Mouse (Mus musculus) spleen, postnatal 36 days (tissue): ENCODE measurements around the gene Enox1.

ENCODE experiments used
- DNase-seq, 2 experiments: peaks; one replicate each; pipeline ENCODE4 v3.0.0; 2022; ENCODE audit warnings: low spot score in 2 of 2, mixed read lengths in 1 of 2

Gene Enox1

DNA sequence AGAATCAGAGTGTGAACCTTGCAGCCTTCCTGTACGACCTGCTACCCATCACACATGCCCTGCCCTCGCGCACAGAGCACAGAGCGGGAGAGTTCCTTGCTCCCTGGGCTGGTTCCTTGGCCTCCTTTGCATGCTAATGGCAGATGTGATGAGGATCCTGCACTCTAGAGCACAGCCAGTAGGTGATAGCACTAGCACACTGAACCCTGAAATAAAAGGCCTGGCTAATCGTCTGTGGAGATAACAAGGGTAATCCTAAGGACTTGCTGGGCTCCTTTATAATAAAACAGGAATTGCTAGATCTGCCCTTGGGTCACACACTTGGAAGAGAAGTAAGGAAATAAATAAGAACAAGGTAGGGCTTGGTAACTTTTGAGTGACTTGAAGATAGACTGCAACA lies 215.4 kb downstream of the Enox1 start:
- DNase-seq, result no peak

DNA sequence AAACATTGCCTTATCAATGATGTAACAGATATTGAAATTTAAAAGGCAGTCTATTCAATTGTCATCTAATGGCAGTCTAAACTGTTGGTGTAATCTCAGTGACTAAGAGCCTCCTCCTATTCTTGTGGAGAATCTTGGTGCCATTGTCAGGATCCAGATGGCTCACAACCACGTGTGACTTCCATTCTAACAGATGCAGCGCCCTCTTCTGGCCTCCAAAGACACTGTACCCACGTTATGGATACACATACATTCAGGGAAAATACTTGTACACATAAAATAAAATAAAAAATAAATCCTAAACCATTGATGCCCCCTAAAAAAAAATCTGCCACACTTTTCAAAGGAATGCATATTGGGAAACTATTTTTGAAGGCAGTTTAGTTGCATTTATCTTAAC lies 216.6 kb downstream of the Enox1 start:
- no peak for DNase-seq

DNA sequence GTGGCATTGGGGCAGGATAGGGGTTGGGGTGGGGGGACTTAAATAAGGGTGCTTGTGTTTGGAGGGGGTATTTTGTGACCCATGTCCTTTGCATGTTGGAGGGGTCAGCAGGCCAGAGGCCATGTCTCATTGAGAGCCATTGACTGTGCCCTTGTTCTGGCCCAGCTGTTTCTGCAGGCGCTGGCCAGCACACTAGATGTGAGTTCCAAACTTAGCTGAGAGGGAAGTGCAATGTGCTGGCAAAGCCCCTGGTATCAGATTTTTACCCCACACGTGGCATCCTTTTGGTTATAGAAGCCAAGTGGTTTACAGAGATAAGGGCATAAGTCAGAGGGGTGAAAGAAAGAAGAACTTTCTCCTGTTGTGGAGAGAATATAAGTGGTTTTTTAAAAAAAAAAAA lies 218.5 kb downstream of the Enox1 start:
- no peak for DNase-seq

DNA sequence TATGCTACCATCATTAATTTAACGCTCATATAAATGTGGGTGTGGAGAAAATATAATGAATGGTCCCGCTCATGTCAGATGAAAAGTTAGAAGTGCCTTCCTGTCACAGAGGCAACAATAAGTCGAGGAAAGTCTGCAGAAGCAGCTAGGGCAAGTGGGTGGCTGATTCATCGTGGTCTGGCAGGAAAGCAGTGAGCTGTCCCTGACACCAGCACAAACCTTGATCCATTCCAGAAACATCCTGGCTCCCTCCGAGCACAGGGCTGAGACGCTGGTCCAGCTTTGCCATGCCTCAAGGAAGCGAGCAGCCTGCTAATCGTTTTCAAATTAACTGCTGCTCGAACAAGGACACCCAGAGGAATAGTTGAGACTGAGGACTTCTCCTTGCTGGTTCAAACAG lies 219.1 kb downstream of the Enox1 start:
- DNase-seq, result no peak

DNA sequence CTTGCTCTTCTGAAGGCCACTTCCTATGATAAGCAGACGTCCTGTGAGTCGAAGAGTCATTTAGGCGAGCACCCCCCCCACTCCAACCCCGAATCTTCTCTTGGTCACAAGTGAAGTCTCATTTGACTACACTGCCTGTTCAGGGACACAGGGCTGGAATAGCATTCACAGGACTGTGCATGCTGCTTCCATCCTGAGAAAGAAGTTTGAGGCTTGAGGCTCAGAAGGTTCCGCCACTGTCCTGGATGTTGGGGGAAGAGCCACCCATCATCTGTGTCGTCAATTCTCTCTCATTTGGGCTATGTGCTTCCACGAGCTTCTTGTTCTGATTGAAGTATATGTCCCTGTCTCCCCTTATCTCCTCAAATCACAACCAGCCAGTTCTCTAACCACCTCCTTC lies 220.2 kb downstream of the Enox1 start:
- DNase-seq, result no peak

DNA sequence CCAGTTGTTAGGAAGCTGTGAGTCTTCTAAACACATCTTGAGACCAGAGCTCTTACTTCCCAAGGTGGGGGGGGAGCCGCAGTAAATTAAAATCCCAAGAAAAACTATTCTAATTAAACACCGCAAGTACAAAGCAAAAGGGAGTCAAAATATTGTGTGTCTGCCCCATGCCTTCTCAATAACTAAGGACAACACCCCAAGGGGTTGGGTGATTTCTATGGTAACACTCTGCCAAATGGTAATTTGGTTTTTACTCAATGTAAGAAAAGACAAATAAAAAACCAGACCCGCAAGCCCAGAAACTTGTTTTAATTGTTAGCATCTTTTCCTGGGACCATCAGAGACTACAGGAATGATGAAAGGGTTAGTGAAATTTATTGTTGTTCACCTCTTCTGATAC lies 220.9 kb downstream of the Enox1 start:
- DNase-seq, result no peak

DNA sequence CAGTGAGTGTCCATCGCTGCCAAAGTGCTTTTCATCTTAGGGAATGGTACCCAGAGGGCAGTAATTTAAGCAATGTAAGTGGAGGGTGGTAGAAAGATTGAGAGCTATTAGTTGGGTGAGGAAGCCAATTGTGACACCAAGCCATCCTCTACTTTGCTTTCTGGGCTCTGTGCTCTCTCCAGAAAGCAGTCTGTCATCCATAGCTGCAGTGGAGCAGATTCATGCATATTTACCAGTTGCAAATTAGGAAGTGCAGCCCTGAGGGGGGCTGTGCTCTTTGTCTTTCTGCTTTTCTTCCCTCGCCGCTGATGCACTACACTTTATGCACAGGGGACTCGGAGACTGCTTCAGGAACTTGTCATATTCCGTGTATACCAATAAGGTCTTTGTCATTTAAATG lies 221.3 kb downstream of the Enox1 start:
- no peak for DNase-seq

DNA sequence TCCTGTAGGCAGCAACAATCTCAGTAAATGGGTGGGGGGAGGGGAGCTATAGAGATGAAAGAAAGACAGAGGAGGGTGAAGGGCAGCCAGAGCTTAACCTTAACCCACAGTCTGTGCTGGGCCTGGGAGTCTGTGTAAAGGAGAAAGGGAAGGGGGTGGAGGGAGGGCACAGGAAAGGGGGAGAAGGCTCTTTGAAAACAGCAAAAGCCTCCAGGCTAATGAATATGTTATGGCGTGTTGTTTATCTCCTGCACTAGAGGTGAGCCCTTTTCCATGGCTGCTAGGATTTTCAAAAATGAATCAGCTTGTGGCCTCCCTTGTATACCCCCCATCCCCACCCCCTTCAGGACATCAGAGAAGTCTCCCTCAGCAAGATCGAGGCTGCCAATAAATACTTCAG lies 225.0 kb downstream of the Enox1 start:
- no peak for DNase-seq

DNA sequence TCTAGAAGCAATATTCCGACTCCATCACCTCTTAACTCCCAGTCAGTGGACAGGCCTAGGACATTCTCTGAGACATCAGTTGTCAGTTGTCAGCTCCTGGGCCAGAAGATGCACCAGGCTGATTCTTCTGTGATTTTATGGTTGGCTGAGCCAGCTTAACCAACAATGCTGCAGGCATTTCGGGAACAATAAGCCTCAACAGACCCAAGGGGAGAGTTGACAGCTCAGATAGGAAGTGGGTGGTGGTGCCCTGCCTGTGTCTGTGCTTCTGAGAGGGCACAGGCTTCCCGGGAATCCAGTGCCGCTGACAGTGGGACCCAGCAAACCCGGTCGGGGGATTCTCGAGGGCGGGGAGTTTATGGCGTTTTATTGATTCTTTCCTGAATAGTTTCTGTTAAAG lies 229.1 kb downstream of the Enox1 start:
- DNase-seq, result no peak

DNA sequence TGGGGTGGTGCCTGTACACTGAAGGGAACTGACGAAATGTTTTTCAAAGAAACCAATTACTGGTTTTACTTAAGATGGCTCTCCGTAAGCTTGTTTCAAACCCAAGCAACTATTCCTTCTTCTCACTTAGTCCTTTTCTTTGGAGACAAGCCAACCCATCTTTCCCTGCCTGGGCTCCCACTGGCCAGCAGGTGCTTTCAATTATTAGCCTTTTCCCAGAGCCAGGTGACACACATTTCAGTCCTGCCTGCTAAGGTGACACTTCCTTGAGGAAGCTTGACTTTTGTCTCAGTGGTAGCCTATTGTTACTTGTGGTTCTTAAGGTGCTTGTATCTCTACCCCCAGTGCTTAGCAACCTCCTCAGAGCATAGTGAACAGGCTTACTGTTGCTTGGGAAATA lies 231.3 kb downstream of the Enox1 start:
- no peak for DNase-seq

DNA sequence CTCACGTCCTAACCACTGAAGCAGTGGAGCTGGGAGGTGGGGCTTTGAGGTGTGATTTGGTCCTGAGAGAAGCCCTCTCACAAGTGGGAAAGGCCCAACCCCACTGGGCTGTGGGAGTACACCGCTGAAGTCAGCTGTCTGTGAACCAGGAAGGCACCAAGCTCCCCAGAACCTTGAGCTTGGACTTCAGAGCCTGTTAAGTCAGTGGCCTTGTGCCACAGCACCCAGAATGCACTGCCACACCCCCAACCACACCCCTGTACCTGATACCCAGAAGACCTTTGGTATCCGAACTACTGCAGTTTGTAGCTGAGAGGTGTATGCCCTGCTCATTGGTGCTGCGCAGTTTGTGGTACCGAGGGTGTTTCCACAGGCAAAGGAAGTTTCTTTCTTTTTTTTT lies 232.7 kb downstream of the Enox1 start:
- DNase-seq, result no peak

DNA sequence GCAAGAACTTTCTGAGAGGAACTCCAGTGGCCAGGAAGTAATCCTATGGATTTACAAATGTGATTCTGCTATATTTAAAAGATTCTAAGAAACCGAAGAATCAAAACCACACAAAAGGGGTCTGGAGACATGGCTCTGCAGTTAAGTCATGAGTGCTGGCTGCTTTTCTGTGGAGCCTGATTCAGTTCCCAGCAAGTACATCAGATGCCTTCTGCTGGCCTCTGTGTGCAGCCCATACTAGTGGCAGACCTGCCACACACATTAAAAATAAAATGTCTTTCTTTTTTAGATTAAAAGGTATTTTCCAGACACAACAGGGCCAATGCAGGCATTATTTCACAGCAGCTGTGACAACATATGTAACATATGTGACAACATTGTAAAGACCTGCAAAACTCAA lies 235.9 kb downstream of the Enox1 start:
- DNase-seq, result no peak

DNA sequence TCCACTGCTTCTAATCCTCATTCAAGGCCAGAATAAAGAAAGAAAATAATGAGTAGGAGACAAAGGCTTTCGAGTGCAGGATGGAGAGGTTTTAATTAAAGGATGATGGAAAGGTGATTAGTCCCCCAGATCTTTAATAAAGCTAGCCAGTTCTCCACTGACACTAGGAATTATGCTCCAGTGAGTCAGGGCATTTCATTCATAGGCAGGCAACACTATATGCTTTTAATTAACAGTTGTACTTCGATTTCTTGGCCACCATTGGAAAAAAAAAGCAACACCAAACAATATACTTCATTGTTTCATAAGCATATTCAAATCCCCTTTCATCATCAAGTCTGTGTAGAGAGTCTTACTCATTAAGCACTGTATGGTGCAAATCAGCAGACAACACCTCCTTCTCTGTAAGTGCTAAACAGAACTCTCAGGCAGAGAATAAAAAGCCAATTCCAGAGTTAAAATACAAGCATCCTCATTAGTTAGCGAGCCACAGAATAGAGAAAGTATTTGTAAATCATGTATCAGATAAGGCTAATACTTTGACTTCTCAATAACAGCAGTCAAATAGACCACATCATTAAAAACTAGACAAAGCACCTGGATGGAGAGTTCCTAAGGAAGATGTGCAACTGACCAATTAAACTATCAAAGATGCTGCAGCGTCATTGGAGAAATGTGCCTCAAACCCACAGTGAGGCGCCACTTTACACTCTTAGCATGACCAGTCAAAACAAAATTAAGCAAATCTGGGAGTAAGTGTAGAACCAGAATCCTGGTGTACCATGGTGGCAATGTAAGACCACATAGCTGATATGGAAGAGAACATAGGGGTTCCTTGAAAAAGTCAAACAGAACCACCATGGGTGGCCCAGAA lies 249.9 kb downstream of the Enox1 start:
- no peak for DNase-seq

DNA sequence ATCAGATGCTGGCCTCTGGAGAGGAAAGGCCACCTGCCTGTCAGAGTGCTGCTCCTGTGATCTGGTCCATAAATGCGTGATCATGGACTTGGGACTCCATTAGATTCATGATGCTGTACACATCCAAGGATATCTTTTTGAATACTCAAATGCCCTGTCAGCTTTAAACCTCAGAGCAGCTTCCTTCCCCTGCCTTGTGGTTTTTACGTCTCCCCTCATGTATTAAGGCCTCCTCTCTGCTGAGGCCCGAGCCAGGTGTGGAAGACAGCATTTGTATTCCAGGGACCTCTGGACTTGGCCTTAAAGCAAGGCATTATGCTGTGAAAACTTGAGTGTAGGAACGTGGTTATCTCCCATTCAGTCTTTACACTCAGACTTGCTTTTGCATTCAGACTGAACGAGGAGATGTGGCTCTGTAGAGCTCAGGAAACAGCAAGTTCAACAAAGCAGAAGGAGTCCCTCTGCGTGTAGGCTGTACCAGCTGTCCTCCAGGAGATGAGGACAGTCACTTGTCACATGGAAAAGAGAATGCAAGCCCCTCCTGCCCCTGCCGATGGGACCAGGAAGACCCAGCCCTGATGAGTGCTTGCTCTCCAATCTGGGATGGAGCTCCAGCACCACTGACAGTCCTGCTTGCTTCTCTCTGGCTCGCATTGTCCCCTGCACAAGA lies 252.8 kb downstream of the Enox1 start:
- no peak for DNase-seq

DNA sequence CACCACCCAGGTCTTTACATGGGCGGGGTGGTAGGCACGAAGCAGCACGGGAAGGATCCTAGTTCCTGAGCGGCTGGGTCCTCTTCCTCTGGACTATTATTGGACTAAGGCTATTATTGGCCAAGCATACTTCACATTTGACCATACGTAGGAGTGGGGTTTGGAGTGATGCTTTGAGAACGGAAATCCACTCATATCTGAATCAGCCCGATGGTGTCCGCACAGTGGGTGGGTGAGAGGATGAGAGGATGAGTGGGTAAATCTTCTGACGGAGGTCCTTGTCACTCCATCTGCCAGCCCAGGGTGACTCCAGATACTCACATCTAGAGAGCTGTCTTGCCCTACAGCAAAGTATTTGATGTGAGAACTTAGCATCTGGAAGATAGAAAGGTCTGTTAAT lies 253.8 kb downstream of the Enox1 start:
- no peak for DNase-seq

DNA sequence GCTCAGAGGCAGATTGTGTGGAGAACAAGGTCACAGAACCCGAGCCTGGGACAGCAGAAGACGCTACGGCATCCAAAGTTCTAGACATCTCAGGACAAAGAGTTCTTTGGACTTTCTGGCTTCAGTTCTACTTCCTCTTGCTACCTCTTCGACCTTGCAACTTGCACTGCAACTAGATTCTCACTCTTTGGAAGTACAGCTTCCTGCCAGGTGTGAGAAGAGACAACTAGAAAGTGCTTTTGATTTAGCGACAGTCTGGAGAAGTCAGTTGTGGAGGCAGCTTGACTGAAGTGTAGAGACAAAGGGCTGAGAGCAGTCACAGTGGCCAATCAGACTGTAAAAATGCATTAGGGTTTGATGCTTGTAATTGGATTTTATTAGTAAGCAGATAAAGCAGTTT lies 256.5 kb downstream of the Enox1 start:
- no peak for DNase-seq

DNA sequence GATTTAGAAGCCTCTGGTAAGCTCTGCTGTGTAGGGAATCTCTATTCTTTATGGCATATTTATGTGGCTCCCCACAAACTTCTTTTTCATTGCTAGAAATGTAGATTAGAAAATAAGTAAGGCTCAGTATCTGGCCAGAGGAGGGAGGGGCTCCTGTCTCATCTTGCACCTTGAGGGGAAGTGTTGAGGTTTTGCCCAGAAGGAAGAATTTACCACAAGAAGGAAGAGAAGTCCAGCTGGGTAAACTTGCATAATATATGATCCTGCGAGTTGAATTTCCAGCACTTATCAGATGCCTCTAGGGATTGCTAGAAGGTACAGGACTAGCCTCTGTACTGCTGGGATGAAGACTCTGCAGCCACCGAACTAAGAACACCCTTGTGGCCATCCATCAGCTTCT lies 259.8 kb downstream of the Enox1 start:
- DNase-seq, result no peak

DNA sequence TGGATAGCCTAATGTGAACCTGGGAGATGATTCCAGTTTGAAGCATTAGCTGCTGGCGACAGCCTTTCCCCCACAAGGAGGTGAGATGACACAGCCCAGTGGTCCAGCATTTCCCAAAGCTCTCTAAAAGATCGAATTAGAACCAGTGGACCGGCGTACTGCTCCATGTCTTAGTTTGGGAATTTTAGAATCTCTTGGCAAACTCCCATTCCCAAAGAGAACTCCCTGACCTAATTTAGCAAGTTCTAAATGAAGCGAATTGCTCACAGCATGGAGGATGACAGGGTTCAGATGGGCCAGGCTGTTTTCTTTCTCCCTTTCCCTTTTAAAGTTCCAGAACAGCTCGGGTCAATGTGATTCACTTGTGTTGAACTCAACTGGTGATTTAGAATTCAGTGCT lies 264.5 kb downstream of the Enox1 start:
- DNase-seq, result no peak

DNA sequence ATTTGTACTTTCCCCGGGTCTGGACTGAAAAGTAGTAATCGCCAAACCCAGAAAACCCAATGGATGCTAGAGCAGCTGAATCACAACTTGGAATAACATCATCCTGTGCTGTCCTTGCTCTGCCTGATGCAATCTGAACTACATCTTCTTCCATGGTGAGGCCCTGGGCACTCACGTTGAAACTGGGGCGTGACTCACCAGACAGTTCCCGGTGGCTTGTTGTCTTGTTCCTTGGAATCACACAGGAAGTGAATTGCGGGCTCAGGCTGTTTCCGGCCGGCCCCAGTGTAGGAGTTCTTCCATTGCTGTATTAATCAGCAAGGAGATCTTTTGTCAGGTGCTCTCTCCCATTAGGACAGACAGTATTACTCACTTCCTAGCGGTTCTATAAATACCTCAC lies 266.6 kb downstream of the Enox1 start:
- DNase-seq, result no peak

DNA sequence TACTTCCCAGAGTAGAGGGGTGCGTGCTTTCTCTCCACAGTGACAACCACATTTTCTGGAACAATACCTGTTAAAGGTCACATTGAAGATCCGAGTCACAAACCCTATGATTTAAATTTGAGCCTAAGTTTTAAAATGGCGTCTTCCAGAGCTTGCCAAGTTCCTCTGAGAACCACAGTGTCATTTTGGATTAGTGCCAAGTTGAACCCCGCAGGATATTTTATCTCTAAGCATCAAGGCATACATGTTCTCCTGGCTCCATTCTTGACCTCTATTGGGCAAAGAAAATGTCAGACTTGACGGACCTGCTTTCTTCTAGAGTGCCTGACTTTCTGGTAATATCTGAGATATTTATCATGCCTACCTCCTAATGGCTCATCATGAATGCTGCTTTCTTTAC lies 282.9 kb downstream of the Enox1 start:
- DNase-seq, result no peak

DNA sequence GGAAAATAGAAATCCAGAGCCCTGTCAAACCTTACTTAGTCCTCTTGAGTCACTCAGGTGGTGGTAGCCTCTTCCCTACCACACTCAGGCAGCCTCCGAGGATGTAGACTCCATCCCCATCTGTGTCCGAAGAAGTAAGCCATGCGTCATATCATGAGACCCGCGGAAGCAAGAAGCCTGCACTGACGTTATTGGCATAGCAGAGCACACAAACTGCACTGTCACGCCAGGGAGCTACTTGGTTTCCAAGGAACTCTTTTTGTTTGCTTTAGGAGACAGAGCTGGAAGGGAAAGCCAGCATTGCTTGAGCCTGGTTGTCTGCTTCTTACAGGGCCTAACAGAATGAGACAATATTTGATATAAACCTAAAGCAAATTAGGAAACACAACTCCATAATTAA lies 284.2 kb downstream of the Enox1 start:
- no peak for DNase-seq

DNA sequence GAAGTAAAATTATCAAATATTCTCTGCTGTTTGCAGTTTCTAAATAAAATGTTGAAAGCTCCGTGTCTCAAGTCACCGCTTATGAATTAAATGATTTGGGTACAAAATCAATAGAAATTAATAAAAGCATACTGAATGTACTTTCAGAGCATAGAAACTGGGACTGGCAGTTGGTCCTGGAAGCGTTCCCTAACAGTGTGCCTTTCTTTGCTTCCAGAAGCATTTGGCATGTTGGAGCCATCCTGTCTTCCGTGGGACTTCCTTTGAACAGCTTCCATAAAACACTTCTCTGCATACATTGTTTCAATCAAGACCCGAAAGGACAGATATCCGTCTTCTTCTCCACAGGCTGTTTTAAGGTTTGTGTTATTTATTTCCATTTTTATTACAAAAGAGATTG lies 285.0 kb downstream of the Enox1 start:
- no peak for DNase-seq

DNA sequence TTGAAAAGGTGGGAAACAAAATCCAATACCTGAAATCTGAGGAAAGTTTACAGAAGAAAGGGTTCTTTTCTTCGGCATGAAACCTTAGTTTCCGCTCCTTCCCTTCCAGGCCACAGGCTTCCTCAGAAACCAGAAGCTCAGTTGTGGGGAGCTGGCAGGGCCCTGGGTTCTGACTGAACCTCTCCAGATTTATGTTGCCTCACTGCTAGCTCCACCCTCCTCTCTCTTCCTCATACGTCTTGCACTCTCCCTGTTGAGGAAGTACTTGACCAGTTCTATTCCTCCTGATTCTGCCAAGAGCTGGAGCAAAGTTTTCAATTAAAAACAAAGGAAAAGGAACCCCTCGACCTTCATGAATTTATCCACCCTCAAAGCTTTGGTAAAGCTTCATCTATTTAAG lies 291.4 kb downstream of the Enox1 start:
- DNase-seq, result no peak

DNA sequence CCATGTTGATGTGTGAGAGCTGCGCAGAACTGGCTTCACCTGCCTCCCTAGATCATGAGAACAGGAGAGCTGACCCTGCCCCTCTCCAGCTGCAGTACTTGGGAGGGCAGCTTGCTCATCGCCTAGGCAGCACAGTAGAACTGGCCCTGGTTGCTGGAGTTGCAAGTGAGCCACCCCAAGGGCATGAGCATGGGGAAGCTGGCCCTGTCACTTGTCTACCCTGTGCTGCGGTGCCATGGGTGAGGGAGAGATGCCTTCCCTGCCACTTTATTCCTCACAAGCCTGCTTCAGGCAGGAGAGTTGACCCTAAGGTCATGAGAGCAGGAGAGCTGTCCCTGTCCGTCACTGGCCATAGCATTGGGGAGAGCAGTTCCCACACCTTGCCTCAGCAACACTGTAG lies 295.4 kb downstream of the Enox1 start:
- DNase-seq, result no peak
